Mouse (Mus musculus): ENCODE data around the gene Kif23. TPM values are rescaled to one million over a fixed set of nuclear protein-coding genes. Genes with fewer than 3 reads are reported as not detected.

The Kif23 gene
- polyA plus RNA-seq (2015; fragmentation: Nextera tagmentation; extraction: Ambion mirVana), result 36.6 and 37.5 TPM in 2 replicates

- peak within 1 kb of the TSS; percentile 73 for H3K9ac ChIP-seq (replicated peaks; ENCODE audit: low read depth, low read length)
- no peaks in the 10 kb centered on the region for H3K27me3 ChIP-seq (replicated peaks; ENCODE audit: control insufficient read depth, insufficient read depth, low read length)
- no peaks in the 10 kb centered on the region for H3K36me3 ChIP-seq (ENCODE audit: control insufficient read depth, insufficient read depth)
- H3K4me1 ChIP-seq (replicated peaks; ENCODE audit: control insufficient read depth, insufficient read depth, low read length), result peaks cover 10% of the 10 kb centered on the region
- H3K9me3 ChIP-seq (ENCODE audit: control insufficient read depth, low read length), result no peaks in the 10 kb centered on the region
- ATAC-seq, result peak; percentile 95
- under 1% methylated on average over 44 of the region's 44 CpGs for WGBS
- H3K4me3 ChIP-seq (replicated peaks; ENCODE audit: low read length), result peak within 1 kb of the TSS; percentile 73
- H3K27ac ChIP-seq (ENCODE audit: low read length), result peak within 1 kb of the TSS; percentile 17; the same call in 1 of the 2 replicates
- H3K4me2 ChIP-seq (ENCODE audit: low read length), result peak within 1 kb of the TSS; percentile 99
These were observed at the start of gene Kif23 for GRCm38 (mm10) chr9:61946623-61947401. Kif23 (minus strand) TSS chr9:61946774.

- no peak overlapping the region for H3K27ac ChIP-seq (ENCODE audit: low read length)
- H3K4me1 ChIP-seq (replicated peaks; ENCODE audit: control insufficient read depth, insufficient read depth, low read length), result no peaks in the 10 kb centered on the region
- 64% methylated on average over 4 of the region's 4 CpGs for WGBS
- H3K9ac ChIP-seq (replicated peaks; ENCODE audit: low read depth, low read length), result no peak overlapping the region
- H3K9me3 ChIP-seq (ENCODE audit: control insufficient read depth, low read length), result no peaks in the 10 kb centered on the region
- H3K36me3 ChIP-seq (ENCODE audit: control insufficient read depth, insufficient read depth), result no peaks in the 10 kb centered on the region
- H3K4me2 ChIP-seq (ENCODE audit: low read length), result no peak overlapping the region
- no peaks in the 10 kb centered on the region for H3K27me3 ChIP-seq (replicated peaks; ENCODE audit: control insufficient read depth, insufficient read depth, low read length)
- no peak overlapping the region for H3K4me3 ChIP-seq (replicated peaks; ENCODE audit: low read length)
- no peak for ATAC-seq
These were observed 44.6 kb upstream of the Kif23 start for GRCm38 (mm10) chr9:61991158-61991557.

DNA sequence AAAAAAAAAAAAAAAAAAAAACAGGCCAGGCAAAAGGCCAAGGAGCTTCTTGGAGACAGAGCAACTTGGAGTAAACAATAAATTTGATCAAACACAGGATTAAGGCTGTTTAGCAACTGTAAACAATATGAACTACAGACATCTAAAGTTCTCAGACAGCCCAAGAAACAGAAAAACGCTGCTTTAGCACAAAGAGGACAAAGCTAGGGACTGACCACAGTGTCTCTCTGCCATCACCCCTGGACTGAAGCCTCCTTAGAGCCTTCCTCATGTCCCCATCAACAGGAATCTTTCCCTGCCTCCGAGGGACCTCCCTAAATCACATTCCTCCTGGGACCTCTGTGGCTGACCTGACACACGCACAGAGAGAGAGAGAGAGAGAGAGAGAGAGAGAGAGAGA, 44.2 kb upstream of the Kif23 start:
- H3K36me3 ChIP-seq (ENCODE audit: control insufficient read depth, insufficient read depth), result no peaks in the 10 kb centered on the region
- H3K4me3 ChIP-seq (replicated peaks; ENCODE audit: low read length), result no peak overlapping the region
- H3K9me3 ChIP-seq (ENCODE audit: control insufficient read depth, low read length), result no peaks in the 10 kb centered on the region
- no peak overlapping the region for H3K27ac ChIP-seq (ENCODE audit: low read length)
- no peak for ATAC-seq
- no peaks in the 10 kb centered on the region for H3K27me3 ChIP-seq (replicated peaks; ENCODE audit: control insufficient read depth, insufficient read depth, low read length)
- WGBS, result 31% methylated on average over 3 of the region's 3 CpGs
- no peak overlapping the region for H3K9ac ChIP-seq (replicated peaks; ENCODE audit: low read depth, low read length)
- no peaks in the 10 kb centered on the region for H3K4me1 ChIP-seq (replicated peaks; ENCODE audit: control insufficient read depth, insufficient read depth, low read length)
- H3K4me2 ChIP-seq (ENCODE audit: low read length), result no peak overlapping the region

DNA sequence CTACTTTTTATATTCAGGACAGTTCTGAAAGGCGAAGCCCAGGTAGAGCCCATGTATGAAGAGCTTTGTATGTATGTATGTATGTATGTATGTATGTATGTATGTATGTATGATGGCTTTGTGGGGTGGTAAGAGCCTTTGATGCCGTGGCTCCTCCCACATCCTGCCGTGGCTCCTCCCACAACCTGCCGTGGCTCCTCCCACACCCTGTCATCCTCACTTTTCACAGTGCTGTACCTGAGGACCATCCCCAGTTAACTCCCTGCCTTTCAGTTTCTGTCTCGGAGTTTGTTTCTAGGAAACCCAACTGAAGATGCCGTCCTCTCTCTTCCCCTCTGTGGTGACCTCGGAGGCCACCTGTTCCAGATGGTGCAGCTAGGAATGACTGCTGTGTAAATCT, 39.5 kb upstream of the Kif23 start:
- WGBS, result 85% methylated on average over 7 of the region's 7 CpGs
- H3K4me3 ChIP-seq (replicated peaks; ENCODE audit: low read length), result no peak overlapping the region
- no peak overlapping the region for H3K9ac ChIP-seq (replicated peaks; ENCODE audit: low read depth, low read length)
- H3K27me3 ChIP-seq (replicated peaks; ENCODE audit: control insufficient read depth, insufficient read depth, low read length), result no peaks in the 10 kb centered on the region
- H3K9me3 ChIP-seq (ENCODE audit: control insufficient read depth, low read length), result no peaks in the 10 kb centered on the region
- H3K4me2 ChIP-seq (ENCODE audit: low read length), result no peak overlapping the region
- no peak overlapping the region for H3K27ac ChIP-seq (ENCODE audit: low read length)
- 0 out of 2 replicates have a peak, but pooled peaks cover 2% of the 10 kb centered on the region for H3K4me1 ChIP-seq (replicated peaks; ENCODE audit: control insufficient read depth, insufficient read depth, low read length)
- ATAC-seq, result no peak
- no peaks in the 10 kb centered on the region for H3K36me3 ChIP-seq (ENCODE audit: control insufficient read depth, insufficient read depth)

DNA sequence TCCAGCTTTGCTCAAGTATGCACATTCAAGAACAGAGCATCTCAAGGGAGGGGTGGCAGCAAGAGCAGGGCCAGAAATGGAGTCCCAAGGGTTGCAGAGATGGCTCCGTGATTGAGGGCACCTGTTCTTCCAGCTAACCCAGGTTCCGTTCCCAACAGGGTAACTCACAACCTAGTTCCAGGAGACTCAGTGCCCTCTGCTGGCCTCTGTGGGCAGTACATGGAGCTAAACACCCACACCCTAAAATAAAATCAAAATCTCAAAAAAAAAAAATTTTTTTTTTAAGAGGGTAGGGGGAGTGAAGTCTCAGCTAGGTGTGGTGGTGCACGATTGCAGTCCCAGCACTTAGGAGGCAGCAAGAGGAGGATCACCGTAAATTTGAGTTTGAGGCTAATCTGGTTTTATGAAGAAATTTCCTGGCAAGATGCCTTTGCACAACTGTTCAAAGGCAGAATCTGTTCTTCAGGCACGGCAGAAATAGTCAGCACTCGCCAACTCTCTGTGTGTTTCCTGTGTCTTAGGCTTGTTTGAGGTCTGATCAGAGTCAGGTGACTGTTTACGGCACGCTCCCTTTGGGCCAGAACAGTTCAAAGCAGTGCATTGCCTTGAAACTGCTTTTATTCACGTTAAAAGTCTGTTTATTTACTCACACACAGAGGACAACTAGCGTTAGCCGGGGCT, 38.7 kb upstream of the Kif23 start:
- no peaks in the 10 kb centered on the region for H3K27me3 ChIP-seq (replicated peaks; ENCODE audit: control insufficient read depth, insufficient read depth, low read length)
- 51% methylated on average over 11 of the region's 11 CpGs for WGBS
- H3K9me3 ChIP-seq (ENCODE audit: control insufficient read depth, low read length), result no peaks in the 10 kb centered on the region
- 0 out of 2 replicates have a peak, but pooled peaks cover 2% of the 10 kb centered on the region for H3K4me1 ChIP-seq (replicated peaks; ENCODE audit: control insufficient read depth, insufficient read depth, low read length)
- H3K4me2 ChIP-seq (ENCODE audit: low read length), result no peak overlapping the region
- no peak overlapping the region for H3K9ac ChIP-seq (replicated peaks; ENCODE audit: low read depth, low read length)
- no peaks in the 10 kb centered on the region for H3K36me3 ChIP-seq (ENCODE audit: control insufficient read depth, insufficient read depth)
- H3K4me3 ChIP-seq (replicated peaks; ENCODE audit: low read length), result no peak overlapping the region
- peak overlapping the region; percentile 23; the same call in 1 of the 2 replicates for H3K27ac ChIP-seq (ENCODE audit: low read length)
- ATAC-seq, result no peak

DNA sequence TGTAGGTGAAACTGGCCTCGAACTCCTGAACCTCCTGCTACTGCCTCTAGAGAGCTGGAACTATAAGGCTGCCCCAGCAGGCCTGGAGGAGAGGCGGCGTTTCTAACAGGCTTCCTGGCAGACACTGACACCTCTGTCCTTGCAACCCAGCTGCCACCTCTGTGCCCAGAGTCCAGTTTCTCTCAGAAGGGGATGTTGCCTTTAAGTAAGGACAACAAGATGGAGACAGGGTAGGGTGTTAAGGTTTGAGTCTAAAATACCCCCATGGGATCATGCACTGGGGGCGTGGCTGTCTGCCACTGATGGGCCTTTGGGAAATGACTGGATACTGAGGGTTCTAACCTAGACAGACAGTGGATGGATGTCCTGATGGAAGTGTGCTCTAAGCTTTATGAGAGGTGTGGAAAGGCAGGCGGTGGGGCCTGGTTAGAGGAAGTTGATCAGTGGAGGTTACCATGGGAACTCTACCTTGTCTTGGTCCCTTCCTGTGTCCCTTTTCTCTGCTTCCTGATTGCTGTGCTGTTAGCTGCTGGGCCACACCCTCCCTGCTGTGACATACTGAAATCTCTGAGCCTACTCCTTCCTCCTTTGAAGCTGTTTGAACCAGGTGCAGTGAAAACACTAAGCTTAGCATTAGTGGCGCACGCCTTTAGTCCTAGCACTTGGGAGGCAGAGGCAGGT, 36.5 kb upstream of the Kif23 start:
- H3K4me2 ChIP-seq (ENCODE audit: low read length), result no peak overlapping the region
- 91% methylated on average over 7 of the region's 7 CpGs for WGBS
- no peak overlapping the region for H3K27ac ChIP-seq (ENCODE audit: low read length)
- no peak overlapping the region for H3K9ac ChIP-seq (replicated peaks; ENCODE audit: low read depth, low read length)
- H3K9me3 ChIP-seq (ENCODE audit: control insufficient read depth, low read length), result no peaks in the 10 kb centered on the region
- ATAC-seq, result no peak
- no peaks in the 10 kb centered on the region for H3K36me3 ChIP-seq (ENCODE audit: control insufficient read depth, insufficient read depth)
- no peaks in the 10 kb centered on the region for H3K27me3 ChIP-seq (replicated peaks; ENCODE audit: control insufficient read depth, insufficient read depth, low read length)
- H3K4me1 ChIP-seq (replicated peaks; ENCODE audit: control insufficient read depth, insufficient read depth, low read length), result 0 out of 2 replicates have a peak, but pooled peaks cover 2% of the 10 kb centered on the region
- H3K4me3 ChIP-seq (replicated peaks; ENCODE audit: low read length), result no peak overlapping the region

DNA sequence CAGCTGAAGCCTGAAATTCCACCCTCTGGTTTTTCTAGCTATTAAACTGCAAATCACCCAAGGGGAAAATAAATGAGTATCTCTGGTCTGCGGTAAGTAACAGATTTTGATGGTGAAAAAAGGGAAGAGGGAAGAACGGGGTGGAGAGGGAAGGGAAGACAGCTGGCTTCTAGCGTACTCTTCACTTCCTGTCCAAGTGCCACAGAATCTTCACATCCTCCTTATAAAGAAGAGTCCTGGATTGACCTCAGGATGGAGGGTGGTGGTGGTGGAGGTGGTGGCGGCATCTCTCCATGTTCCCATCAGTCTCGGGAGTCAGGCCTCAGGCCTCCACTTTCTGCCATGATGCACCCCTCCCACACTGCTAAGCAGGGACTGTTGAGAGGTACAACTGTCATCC, 35.3 kb upstream of the Kif23 start:
- Histone ChIP-seq H3K36me3 (ENCODE audit: control insufficient read depth, insufficient read depth) (no peaks in the 10 kb centered on the region), H3K4me2 (ENCODE audit: low read length) (no peak overlapping the region), H3K4me3 (replicated peaks; ENCODE audit: low read length) (no peak overlapping the region), H3K4me1 (replicated peaks; ENCODE audit: control insufficient read depth, insufficient read depth, low read length) (0 out of 2 replicates have a peak, but pooled peaks cover 2% of the 10 kb centered on the region), H3K9ac (replicated peaks; ENCODE audit: low read depth, low read length) (no peak overlapping the region), H3K27ac (ENCODE audit: low read length) (no peak overlapping the region), H3K27me3 (replicated peaks; ENCODE audit: control insufficient read depth, insufficient read depth, low read length) (no peaks in the 10 kb centered on the region), H3K9me3 (ENCODE audit: control insufficient read depth, low read length) (no peaks in the 10 kb centered on the region)
- WGBS, result 72% methylated on average over 5 of the region's 5 CpGs
- no peak for ATAC-seq

- Histone ChIP-seq H3K4me2 (ENCODE audit: low read length) (no peak overlapping the region), H3K9me3 (ENCODE audit: control insufficient read depth, low read length) (no peaks in the 10 kb centered on the region), H3K36me3 (ENCODE audit: control insufficient read depth, insufficient read depth) (no peaks in the 10 kb centered on the region), H3K9ac (replicated peaks; ENCODE audit: low read depth, low read length) (no peak overlapping the region), H3K4me3 (replicated peaks; ENCODE audit: low read length) (no peak overlapping the region), H3K27ac (ENCODE audit: low read length) (no peak overlapping the region), H3K27me3 (replicated peaks; ENCODE audit: control insufficient read depth, insufficient read depth, low read length) (no peaks in the 10 kb centered on the region), H3K4me1 (replicated peaks; ENCODE audit: control insufficient read depth, insufficient read depth, low read length) (no peaks in the 10 kb centered on the region)
- 86% methylated on average over 2 of the region's 2 CpGs for WGBS
- ATAC-seq, result no peak
These were observed 33.4 kb upstream of the Kif23 start for GRCm38 (mm10) chr9:61979983-61980382.

- Histone ChIP-seq H3K27ac (ENCODE audit: low read length) (no peak overlapping the region), H3K4me3 (replicated peaks; ENCODE audit: low read length) (no peak overlapping the region), H3K27me3 (replicated peaks; ENCODE audit: control insufficient read depth, insufficient read depth, low read length) (no peaks in the 10 kb centered on the region), H3K4me2 (ENCODE audit: low read length) (no peak overlapping the region), H3K36me3 (ENCODE audit: control insufficient read depth, insufficient read depth) (no peaks in the 10 kb centered on the region), H3K9ac (replicated peaks; ENCODE audit: low read depth, low read length) (no peak overlapping the region), H3K9me3 (ENCODE audit: control insufficient read depth, low read length) (no peaks in the 10 kb centered on the region), H3K4me1 (replicated peaks; ENCODE audit: control insufficient read depth, insufficient read depth, low read length) (no peaks in the 10 kb centered on the region)
- WGBS, result 90% methylated on average over 13 of the region's 13 CpGs
- no peak for ATAC-seq
These were observed 30.8 kb upstream of the Kif23 start for GRCm38 (mm10) chr9:61977258-61977945.
